Mouse (Mus musculus): Measurements from ENCODE around the gene Zcchc18. TPM values are rescaled to one million over a fixed set of nuclear protein-coding genes. Genes with fewer than 3 reads are reported as not detected.

Gene Zcchc18
- polyA plus RNA-seq, 1 experiment from 2014 or later, result 94.4 TPM

- 91% methylated on average over 5 of the region's 5 CpGs for WGBS
- Histone ChIP-seq H3K27ac (ENCODE audit: low read depth, low read length) (no peak overlapping the region), H3K4me2 (ENCODE audit: low read depth, low read length, severe bottlenecking) (no peak overlapping the region), H3K27me3 (ENCODE audit: control insufficient read depth, insufficient read depth, low read length) (no peaks in the 10 kb centered on the region), H3K9ac (ENCODE audit: low read length) (no peak overlapping the region), H3K4me3 (ENCODE audit: low read depth, low read length) (no peak overlapping the region), H3K36me3 (ENCODE audit: control insufficient read depth, insufficient read depth, low read length) (no peaks in the 10 kb centered on the region), H3K9me3 (ENCODE audit: control insufficient read depth, low read length) (no peaks in the 10 kb centered on the region), H3K4me1 (replicated peaks; ENCODE audit: control insufficient read depth, insufficient read depth, low read length) (no peaks in the 10 kb centered on the region)
- no peak for DNase-seq (ENCODE audit: low spot score)
- no peak for ATAC-seq (replicated peaks; ENCODE audit: low FRiP score)
These were observed 38.8 kb downstream of the Zcchc18 start for GRCm38 (mm10) chrX:137031726-137032125.

GRCm38 (mm10) chrX:137034322-137034721 lies 41.4 kb downstream of the Zcchc18 start:
- DNase-seq (ENCODE audit: low spot score) (no peak), ATAC-seq (replicated peaks; ENCODE audit: low FRiP score) (no peak)
- no peaks in the 10 kb centered on the region for H3K27me3 ChIP-seq (ENCODE audit: control insufficient read depth, insufficient read depth, low read length)
- no peaks in the 10 kb centered on the region for H3K4me1 ChIP-seq (replicated peaks; ENCODE audit: control insufficient read depth, insufficient read depth, low read length)
- 66% methylated on average over 4 of the region's 4 CpGs for WGBS
- H3K9me3 ChIP-seq (ENCODE audit: control insufficient read depth, low read length), result no peaks in the 10 kb centered on the region
- no peak overlapping the region for H3K4me3 ChIP-seq (ENCODE audit: low read depth, low read length)
- H3K36me3 ChIP-seq (ENCODE audit: control insufficient read depth, insufficient read depth, low read length), result no peaks in the 10 kb centered on the region
- H3K9ac ChIP-seq (ENCODE audit: low read length), result no peak overlapping the region
- no peak overlapping the region for H3K27ac ChIP-seq (ENCODE audit: low read depth, low read length)
- H3K4me2 ChIP-seq (ENCODE audit: low read depth, low read length, severe bottlenecking), result no peak overlapping the region

- H3K4me2 ChIP-seq (ENCODE audit: low read depth, low read length, severe bottlenecking), result peak overlapping the region; percentile 49
- no peak for DNase-seq (ENCODE audit: low spot score)
- no peaks in the 10 kb centered on the region for H3K4me1 ChIP-seq (replicated peaks; ENCODE audit: control insufficient read depth, insufficient read depth, low read length)
- no peaks in the 10 kb centered on the region for H3K9me3 ChIP-seq (ENCODE audit: control insufficient read depth, low read length)
- H3K9ac ChIP-seq (ENCODE audit: low read length), result peak overlapping the region; percentile 66; the same call in 1 of the 2 replicates
- no peaks in the 10 kb centered on the region for H3K36me3 ChIP-seq (ENCODE audit: control insufficient read depth, insufficient read depth, low read length)
- H3K27me3 ChIP-seq (ENCODE audit: control insufficient read depth, insufficient read depth, low read length), result no peaks in the 10 kb centered on the region
- 17% methylated on average over 12 of the region's 12 CpGs for WGBS
- ATAC-seq (replicated peaks; ENCODE audit: low FRiP score), result 0 out of 2 replicates have a peak, but pooled peaks have one; percentile 5
- H3K4me3 ChIP-seq (ENCODE audit: low read depth, low read length), result peak overlapping the region; percentile 45
- no peak overlapping the region for H3K27ac ChIP-seq (ENCODE audit: low read depth, low read length)
These were observed 44.6 kb downstream of the Zcchc18 start for GRCm38 (mm10) chrX:137037470-137037999.

GRCm38 (mm10) chrX:137038000-137038483 lies 45.1 kb downstream of the Zcchc18 start, which contains the start of gene Slc25a53:
Gene Slc25a53 (minus strand): TSS chrX:137038302.
- WGBS, result 14% methylated on average over 31 of the region's 31 CpGs
- no peaks in the 10 kb centered on the region for H3K36me3 ChIP-seq (ENCODE audit: control insufficient read depth, insufficient read depth, low read length)
- no peaks in the 10 kb centered on the region for H3K27me3 ChIP-seq (ENCODE audit: control insufficient read depth, insufficient read depth, low read length)
- H3K27ac ChIP-seq (ENCODE audit: low read depth, low read length), result peak within 1 kb of the TSS; percentile 64; the same call in 1 of the 2 replicates
- peak within 1 kb of the TSS; percentile 45 for H3K4me3 ChIP-seq (ENCODE audit: low read depth, low read length)
- ATAC-seq (replicated peaks; ENCODE audit: low FRiP score) (peak; percentile 96), DNase-seq (ENCODE audit: low spot score) (peak; percentile 92)
- H3K9ac ChIP-seq (ENCODE audit: low read length), result peak within 1 kb of the TSS; percentile 66; the same call in 1 of the 2 replicates
- no peaks in the 10 kb centered on the region for H3K4me1 ChIP-seq (replicated peaks; ENCODE audit: control insufficient read depth, insufficient read depth, low read length)
- peak within 1 kb of the TSS; percentile 49 for H3K4me2 ChIP-seq (ENCODE audit: low read depth, low read length, severe bottlenecking)
- no peaks in the 10 kb centered on the region for H3K9me3 ChIP-seq (ENCODE audit: control insufficient read depth, low read length)

- Histone ChIP-seq H3K4me2 (ENCODE audit: low read depth, low read length, severe bottlenecking) (peak overlapping the region; percentile 49; the same call in 1 of the 2 replicates), H3K9ac (ENCODE audit: low read length) (peak overlapping the region; percentile 66; the same call in 1 of the 2 replicates), H3K9me3 (ENCODE audit: control insufficient read depth, low read length) (no peaks in the 10 kb centered on the region), H3K27me3 (ENCODE audit: control insufficient read depth, insufficient read depth, low read length) (no peaks in the 10 kb centered on the region), H3K4me3 (ENCODE audit: low read depth, low read length) (peak overlapping the region; percentile 45; the same call in 1 of the 2 replicates), H3K36me3 (ENCODE audit: control insufficient read depth, insufficient read depth, low read length) (no peaks in the 10 kb centered on the region), H3K4me1 (replicated peaks; ENCODE audit: control insufficient read depth, insufficient read depth, low read length) (no peaks in the 10 kb centered on the region), H3K27ac (ENCODE audit: low read depth, low read length) (no peak overlapping the region)
- DNase-seq (ENCODE audit: low spot score), result no peak
- peak; percentile 29 for ATAC-seq (replicated peaks; ENCODE audit: low FRiP score)
- WGBS, result 39% methylated on average over 7 of the region's 7 CpGs
These were observed 45.5 kb downstream of the Zcchc18 start for GRCm38 (mm10) chrX:137038502-137038901.

Other genes starting within 250 kb of the Zcchc18 start
- 550 and 558 TPM in 2 replicates for gene Morf4l2, start 249.5 kb upstream of the Zcchc18 start, polyA plus RNA-seq (2014; fragmentation: Nextera tagmentation; extraction: Ambion mirVana)
- not detected in 2 replicates for gene Glra4, start 213.0 kb upstream of the Zcchc18 start, polyA plus RNA-seq (2014; fragmentation: Nextera tagmentation; extraction: Ambion mirVana)
- 6.8 and 7.4 TPM in 2 replicates for gene Plp1, start 170.5 kb upstream of the Zcchc18 start, polyA plus RNA-seq (2014; fragmentation: Nextera tagmentation; extraction: Ambion mirVana)
- 2.1 and 2.4 TPM in 2 replicates for gene Rab9b, start 124.4 kb upstream of the Zcchc18 start, polyA plus RNA-seq (2014; fragmentation: Nextera tagmentation; extraction: Ambion mirVana)
- not detected in 2 replicates for gene H2bfm, start 65.8 kb upstream of the Zcchc18 start, polyA plus RNA-seq (2014; fragmentation: Nextera tagmentation; extraction: Ambion mirVana)
- gene Tmsb15b2, start 17.7 kb upstream of the Zcchc18 start, polyA plus RNA-seq (2014; fragmentation: Nextera tagmentation; extraction: Ambion mirVana), result 49.6 and 58.7 TPM in 2 replicates
- 4.6 and 7.0 TPM in 2 replicates for gene Tmsb15l, start 16.3 kb upstream of the Zcchc18 start, polyA plus RNA-seq (2014; fragmentation: Nextera tagmentation; extraction: Ambion mirVana)
- gene Tmsb15b1, start 16.3 kb upstream of the Zcchc18 start, polyA plus RNA-seq (2014; fragmentation: Nextera tagmentation; extraction: Ambion mirVana), result 20.9 and 25.3 TPM in 2 replicates
- gene Slc25a53, start 45.1 kb downstream of the Zcchc18 start, polyA plus RNA-seq (2014; fragmentation: Nextera tagmentation; extraction: Ambion mirVana), result 13.7 and 14.6 TPM in 2 replicates
- gene Fam199x, start 56.4 kb downstream of the Zcchc18 start, polyA plus RNA-seq (2014; fragmentation: Nextera tagmentation; extraction: Ambion mirVana), result 14.6 and 17.1 TPM in 2 replicates
- gene Esx1, start 128.9 kb downstream of the Zcchc18 start, polyA plus RNA-seq (2014; fragmentation: Nextera tagmentation; extraction: Ambion mirVana), result not detected in 2 replicates

Data from forebrain, embryonic 11.5 days (tissue).